ENCODE assay signal across 18 mouse cellular contexts in genomic region chr19:5722848-5723425, GRCm38 (mm10). TPM values are rescaled to one million over a fixed set of nuclear protein-coding genes. Genes with fewer than 3 reads are reported as not detected.
DNase-seq lines count a peak whose midpoint lies in the region; ATAC-seq and TF ChIP-seq lines count a peak whose summit lies in the region.
"Had no signal": no experiment of that assay in that cellular context is flagged by ENCODE, and none has a peak within 500 bp of the region (broad histone marks: within the 10 kb centered on the region; RNA-seq: fewer than 3 reads in every experiment).

No protein-coding gene starts in this region.

- H3K4me3 ChIP-seq in forebrain, embryonic 10.5 days, result peak overlapping the region; percentile 18; the same call in 1 of the 2 replicates
- no peak overlapping the region for H3K4me3 ChIP-seq in forebrain, embryonic 15.5 days
- H3K4me3 ChIP-seq in midbrain, embryonic 10.5 days, result 0 out of 2 replicates have a peak overlapping the region, but pooled peaks have one; percentile 14
- no peak overlapping the region for H3K4me3 ChIP-seq in midbrain, postnatal 0 days (ENCODE audit: low read depth, low read length)
- no peak overlapping the region for H3K4me3 ChIP-seq in intestine, postnatal 0 days (ENCODE audit: low read depth, low read length)
- 0 out of 2 replicates have a peak overlapping the region, but pooled peaks have one; percentile 0 for H3K4me3 ChIP-seq in small intestine, adult 2 months (ENCODE audit: low read depth, low read length)
- H3K4me3 ChIP-seq: limb, embryonic 12.5 days; neural tube, embryonic 15.5 days had no signal

- no peak for DNase-seq in forebrain, embryonic 10.5 days (ENCODE audit: extremely low spot score, low spot score)
- no peak for DNase-seq in midbrain, embryonic 10.5 days (ENCODE audit: low spot score)
- no peak for DNase-seq in midbrain, postnatal 0 days (ENCODE audit: low spot score)
- DNase-seq in adrenal gland, adult 8-10 months, result no peak
- no peak for DNase-seq in right cerebral cortex, postnatal 4 days
- DNase-seq: adrenal gland, postnatal 14 days; cerebellum, adult 11 months; kidney, postnatal 36 days; lung, postnatal 14 days; right cerebral cortex, postnatal 14 days; thymus, adult 18-20 months had no signal

- H3K27me3 ChIP-seq in forebrain, embryonic 10.5 days (ENCODE audit: poor library complexity, severe bottlenecking), result peaks cover 22% of the 10 kb centered on the region
- no peaks in the 10 kb centered on the region for H3K27me3 ChIP-seq in forebrain, embryonic 15.5 days
- H3K27me3 ChIP-seq in midbrain, embryonic 10.5 days (ENCODE audit: low read depth, poor library complexity, severe bottlenecking), result peaks cover 21% of the 10 kb centered on the region
- H3K27me3 ChIP-seq in midbrain, postnatal 0 days (ENCODE audit: insufficient read depth, low read length), result no peaks in the 10 kb centered on the region
- no peaks in the 10 kb centered on the region for H3K27me3 ChIP-seq in intestine, postnatal 0 days (replicated peaks; ENCODE audit: control insufficient read depth, insufficient read depth, low read length)
- H3K27me3 ChIP-seq in small intestine, adult 2 months (ENCODE audit: control insufficient read depth, insufficient read depth, low read length), result no peaks in the 10 kb centered on the region
- H3K27me3 ChIP-seq: limb, embryonic 12.5 days; neural tube, embryonic 15.5 days had no signal

- peaks cover 85% of the 10 kb centered on the region for H3K36me3 ChIP-seq in forebrain, embryonic 10.5 days (replicated peaks)
- peaks cover 67% of the 10 kb centered on the region for H3K36me3 ChIP-seq in forebrain, embryonic 15.5 days
- H3K36me3 ChIP-seq in midbrain, embryonic 10.5 days, result peaks cover 88% of the 10 kb centered on the region
- H3K36me3 ChIP-seq in midbrain, postnatal 0 days (ENCODE audit: insufficient read depth, low read length), result peaks cover 46% of the 10 kb centered on the region
- H3K36me3 ChIP-seq in intestine, postnatal 0 days (ENCODE audit: control insufficient read depth, insufficient read depth), result peaks cover 46% of the 10 kb centered on the region
- H3K36me3 ChIP-seq in small intestine, adult 2 months (ENCODE audit: control insufficient read depth, insufficient read depth, low read length), result peaks cover 40% of the 10 kb centered on the region

- no peak for ATAC-seq in forebrain, embryonic 15.5 days (replicated peaks)
- ATAC-seq in midbrain, postnatal 0 days (ENCODE audit: low FRiP score), result no peak
- no peak for ATAC-seq in intestine, postnatal 0 days
- ATAC-seq: midbrain, embryonic 16.5 days had no signal

- no peak overlapping the region for H3K4me2 ChIP-seq in forebrain, embryonic 15.5 days (replicated peaks)
- H3K4me2 ChIP-seq in midbrain, postnatal 0 days (ENCODE audit: low read depth, low read length, poor library complexity, severe bottlenecking), result no peak overlapping the region
- H3K4me2 ChIP-seq in intestine, postnatal 0 days (replicated peaks; ENCODE audit: low read depth), result peak overlapping the region; percentile 69
- H3K4me2 ChIP-seq: limb, embryonic 12.5 days; neural tube, embryonic 15.5 days had no signal

- no peaks in the 10 kb centered on the region for H3K9me3 ChIP-seq in forebrain, embryonic 10.5 days
- H3K9me3 ChIP-seq in forebrain, embryonic 15.5 days, result no peaks in the 10 kb centered on the region
- no peaks in the 10 kb centered on the region for H3K9me3 ChIP-seq in midbrain, embryonic 10.5 days (replicated peaks)
- H3K9me3 ChIP-seq in midbrain, postnatal 0 days (ENCODE audit: low read length), result no peaks in the 10 kb centered on the region
- H3K9me3 ChIP-seq in intestine, postnatal 0 days (ENCODE audit: control insufficient read depth), result no peaks in the 10 kb centered on the region
- H3K9me3 ChIP-seq: limb, embryonic 12.5 days; neural tube, embryonic 15.5 days had no signal

- no peak overlapping the region for H3K9ac ChIP-seq in forebrain, embryonic 15.5 days (replicated peaks)
- H3K9ac ChIP-seq in midbrain, postnatal 0 days (replicated peaks; ENCODE audit: low read length, poor library complexity, severe bottlenecking), result no peak overlapping the region
- no peak overlapping the region for H3K9ac ChIP-seq in intestine, postnatal 0 days (ENCODE audit: low read depth, low read length)
- H3K9ac ChIP-seq: limb, embryonic 12.5 days; neural tube, embryonic 15.5 days had no signal

- TF ChIP-seq POLR2A in small intestine, adult 2 months (IDR thresholded peaks at IDR 0.05; ENCODE audit: low read depth, low read length), result no peak

- 0 out of 2 replicates have a peak overlapping the region, but pooled peaks have one; percentile 26 for H3K27ac ChIP-seq in forebrain, embryonic 10.5 days
- no peak overlapping the region for H3K27ac ChIP-seq in forebrain, embryonic 15.5 days (replicated peaks)
- H3K27ac ChIP-seq in midbrain, embryonic 10.5 days (replicated peaks), result no peak overlapping the region
- H3K27ac ChIP-seq in midbrain, postnatal 0 days (ENCODE audit: low read depth, low read length), result no peak overlapping the region
- H3K27ac ChIP-seq in intestine, postnatal 0 days (ENCODE audit: low read depth, low read length), result peak overlapping the region; percentile 55
- peak overlapping the region; percentile 52 for H3K27ac ChIP-seq in small intestine, adult 2 months (ENCODE audit: insufficient read depth, low read depth, low read length)
- H3K27ac ChIP-seq: limb, embryonic 12.5 days; neural tube, embryonic 15.5 days had no signal

- TF ChIP-seq CTCF in midbrain, postnatal 0 days (IDR thresholded peaks at IDR 0.05), result no peak
- no peak for TF ChIP-seq CTCF in intestine, postnatal 0 days (IDR thresholded peaks at IDR 0.05; ENCODE audit: low read depth)
- TF ChIP-seq CTCF in small intestine, adult 2 months (IDR thresholded peaks at IDR 0.05; ENCODE audit: extremely low read depth, insufficient read length, insufficient replicate concordance, low read depth, low read length), result no peak

- peaks cover 36% of the 10 kb centered on the region for H3K4me1 ChIP-seq in forebrain, embryonic 10.5 days
- H3K4me1 ChIP-seq in forebrain, embryonic 15.5 days, result peaks cover 36% of the 10 kb centered on the region
- H3K4me1 ChIP-seq in midbrain, embryonic 10.5 days, result peaks cover 35% of the 10 kb centered on the region
- peaks cover 19% of the 10 kb centered on the region; the same call in 1 of the 2 replicates for H3K4me1 ChIP-seq in midbrain, postnatal 0 days (ENCODE audit: insufficient read depth, low read length)
- H3K4me1 ChIP-seq in intestine, postnatal 0 days (replicated peaks; ENCODE audit: control insufficient read depth, insufficient read depth, low read length), result peaks cover 5% of the 10 kb centered on the region; the same call in 1 of the 2 replicates
- H3K4me1 ChIP-seq in small intestine, adult 2 months (ENCODE audit: control insufficient read depth, insufficient read depth, insufficient read length, low read length), result peaks cover 28% of the 10 kb centered on the region

- 91% methylated on average over 7 of the region's 7 CpGs for WGBS in forebrain, embryonic 10.5 days
- WGBS in forebrain, embryonic 15.5 days, result 92% methylated on average over 7 of the region's 7 CpGs
- WGBS in midbrain, embryonic 10.5 days, result 90% methylated on average over 7 of the region's 7 CpGs
- WGBS in midbrain, postnatal 0 days, result 91% methylated on average over 7 of the region's 7 CpGs
- WGBS in intestine, postnatal 0 days, result 63% methylated on average over 7 of the region's 7 CpGs
- WGBS in small intestine, adult 2 months, result 63% methylated on average over 7 of the region's 7 CpGs

RNA-seq across cellular contexts. Expression of gene Ehbp1l1, which starts 3.2 kb away (rescaled TPM):
- 6.6 and 8.4 TPM in 2 replicates for polyA plus RNA-seq in forebrain, embryonic 10.5 days (2016; fragmentation: Nextera tagmentation; extraction: Ambion mirVana)
- 11.1 and 13.3 TPM in 2 replicates for polyA plus RNA-seq in forebrain, embryonic 15.5 days (2015; fragmentation: Nextera tagmentation; extraction: Ambion mirVana)
- polyA plus RNA-seq in midbrain, embryonic 10.5 days (2016; fragmentation: Nextera tagmentation; extraction: Ambion mirVana), result 9.3 and 9.5 TPM in 2 replicates
- 25.6 and 26.3 TPM in 2 replicates for total RNA-seq in midbrain, postnatal 0 days (2014; rRNA removed)
- polyA plus RNA-seq in midbrain, postnatal 0 days (2015; fragmentation: Nextera tagmentation; extraction: Ambion mirVana), result 65.2 and 65.4 TPM in 2 replicates
- 49.8 and 51.0 TPM in 2 replicates for polyA plus RNA-seq in intestine, postnatal 0 days (2015; fragmentation: Nextera tagmentation; extraction: Ambion mirVana)
- 62.1 and 100 TPM in 2 replicates for polyA plus RNA-seq in small intestine, adult 2 months (2012; rRNA removed)
- total RNA-seq in adrenal gland, adult 8-10 months (2022), result 10 to 100 TPM; 24.9 to 39.2 (median 32.8) TPM

RNA-seq across cellular contexts. Expression of gene Fam89b, which starts 6.5 kb away (rescaled TPM):
- polyA plus RNA-seq in forebrain, embryonic 10.5 days (2016; fragmentation: Nextera tagmentation; extraction: Ambion mirVana), result 120 and 127 TPM in 2 replicates
- polyA plus RNA-seq in forebrain, embryonic 15.5 days (2015; fragmentation: Nextera tagmentation; extraction: Ambion mirVana), result 190 and 200 TPM in 2 replicates
- polyA plus RNA-seq in midbrain, embryonic 10.5 days (2016; fragmentation: Nextera tagmentation; extraction: Ambion mirVana), result 141 and 160 TPM in 2 replicates
- total RNA-seq in midbrain, postnatal 0 days (2014; rRNA removed), result 161 and 178 TPM in 2 replicates
- 126 TPM in 2 replicates for polyA plus RNA-seq in midbrain, postnatal 0 days (2015; fragmentation: Nextera tagmentation; extraction: Ambion mirVana)
- 48.5 and 48.9 TPM in 2 replicates for polyA plus RNA-seq in intestine, postnatal 0 days (2015; fragmentation: Nextera tagmentation; extraction: Ambion mirVana)
- polyA plus RNA-seq in small intestine, adult 2 months (2012; rRNA removed), result 69.8 and 126 TPM in 2 replicates
- 10 to 100 TPM; 56.2 to 62.7 (median 57.0) TPM for total RNA-seq in adrenal gland, adult 8-10 months (2022)

RNA-seq across cellular contexts. Expression of gene Ltbp3, which starts 17.8 kb away (rescaled TPM):
- polyA plus RNA-seq in forebrain, embryonic 10.5 days (2016; fragmentation: Nextera tagmentation; extraction: Ambion mirVana), result 2.6 and 4.9 TPM in 2 replicates
- 10.6 and 14.3 TPM in 2 replicates for polyA plus RNA-seq in forebrain, embryonic 15.5 days (2015; fragmentation: Nextera tagmentation; extraction: Ambion mirVana)
- 2.9 and 3.1 TPM in 2 replicates for polyA plus RNA-seq in midbrain, embryonic 10.5 days (2016; fragmentation: Nextera tagmentation; extraction: Ambion mirVana)
- 28.8 and 29.3 TPM in 2 replicates for total RNA-seq in midbrain, postnatal 0 days (2014; rRNA removed)
- 9.1 and 12.8 TPM in 2 replicates for polyA plus RNA-seq in midbrain, postnatal 0 days (2015; fragmentation: Nextera tagmentation; extraction: Ambion mirVana)
- polyA plus RNA-seq in intestine, postnatal 0 days (2015; fragmentation: Nextera tagmentation; extraction: Ambion mirVana), result 11.9 and 15.6 TPM in 2 replicates
- polyA plus RNA-seq in small intestine, adult 2 months (2012; rRNA removed), result 28.2 and 30.2 TPM in 2 replicates
- total RNA-seq in adrenal gland, adult 8-10 months (2022), result 100 to 1,000 TPM; 254 to 451 (median 353) TPM

RNA-seq across cellular contexts. Expression of gene Kcnk7, which starts 18.8 kb away (rescaled TPM):
- polyA plus RNA-seq in forebrain, embryonic 10.5 days (2016; fragmentation: Nextera tagmentation; extraction: Ambion mirVana), result 0.19 TPM in 1 of 2 replicates, not detected in the other
- 0.33 TPM in 1 of 2 replicates, not detected in the other for polyA plus RNA-seq in forebrain, embryonic 15.5 days (2015; fragmentation: Nextera tagmentation; extraction: Ambion mirVana)
- 0.20 TPM in 1 of 2 replicates, not detected in the other for polyA plus RNA-seq in midbrain, embryonic 10.5 days (2016; fragmentation: Nextera tagmentation; extraction: Ambion mirVana)
- total RNA-seq in midbrain, postnatal 0 days (2014; rRNA removed), result not detected in 2 replicates
- 0.47 and 0.49 TPM in 2 replicates for polyA plus RNA-seq in midbrain, postnatal 0 days (2015; fragmentation: Nextera tagmentation; extraction: Ambion mirVana)
- 0.12 and 0.21 TPM in 2 replicates for polyA plus RNA-seq in intestine, postnatal 0 days (2015; fragmentation: Nextera tagmentation; extraction: Ambion mirVana)
- 0.57 TPM in 1 of 2 replicates, not detected in the other for polyA plus RNA-seq in small intestine, adult 2 months (2012; rRNA removed)
- total RNA-seq in adrenal gland, adult 8-10 months (2022), result not detected
- total RNA-seq: adrenal gland, postnatal 14 days had no signal
- polyA plus RNA-seq: forebrain, embryonic 11.5 days had no signal

RNA-seq across cellular contexts. Expression of gene Pcnx3, which starts 34.2 kb away (rescaled TPM):
- 26.8 and 27.1 TPM in 2 replicates for polyA plus RNA-seq in forebrain, embryonic 10.5 days (2016; fragmentation: Nextera tagmentation; extraction: Ambion mirVana)
- polyA plus RNA-seq in forebrain, embryonic 15.5 days (2015; fragmentation: Nextera tagmentation; extraction: Ambion mirVana), result 27.6 and 29.1 TPM in 2 replicates
- polyA plus RNA-seq in midbrain, embryonic 10.5 days (2016; fragmentation: Nextera tagmentation; extraction: Ambion mirVana), result 22.8 and 25.6 TPM in 2 replicates
- total RNA-seq in midbrain, postnatal 0 days (2014; rRNA removed), result 95.5 and 103 TPM in 2 replicates
- 18.4 and 19.1 TPM in 2 replicates for polyA plus RNA-seq in midbrain, postnatal 0 days (2015; fragmentation: Nextera tagmentation; extraction: Ambion mirVana)
- polyA plus RNA-seq in intestine, postnatal 0 days (2015; fragmentation: Nextera tagmentation; extraction: Ambion mirVana), result 9.3 and 12.7 TPM in 2 replicates
- polyA plus RNA-seq in small intestine, adult 2 months (2012; rRNA removed), result 85.4 and 150 TPM in 2 replicates
- total RNA-seq in adrenal gland, adult 8-10 months (2022), result 100 to 1,000 TPM in 3 of 4 experiments, 10 to 100 TPM in 1; 95.1 to 183 (median 136) TPM

Comparison
In these comparisons a context has a peak if more than half of its experiments do, and no peak if none do; other contexts are left out.
1. H3K27ac ChIP-seq: peak in forebrain, embryonic 10.5 days (single experiment), intestine, postnatal 0 days (single experiment) and small intestine, adult 2 months (single experiment); none in forebrain, embryonic 15.5 days (single experiment), midbrain, embryonic 10.5 days (single experiment) and midbrain, postnatal 0 days (single experiment).
2. H3K4me3 ChIP-seq: peak in forebrain, embryonic 10.5 days (single experiment), midbrain, embryonic 10.5 days (single experiment) and small intestine, adult 2 months (single experiment); none in forebrain, embryonic 15.5 days (single experiment), midbrain, postnatal 0 days (single experiment) and intestine, postnatal 0 days (single experiment).